Mouse (Mus musculus) stomach, adult 2 months (tissue): Measurements from ENCODE around the gene Vmn2r114. TPM values are rescaled to one million over a fixed set of nuclear protein-coding genes. Genes with fewer than 3 reads are reported as not detected.

Experiments
- polyA plus RNA-seq: library from polyadenylated mRNA; depleted of rRNA; stranded (reverse); fragments of >200 nt; gene quantifications from 2 replicates; pipeline ENCODE4 v1.2.3, GENCODE M21; 2012; rRNA removed

Gene Vmn2r114
- not detected in 2 replicates for polyA plus RNA-seq

GRCm38 (mm10) chr17:23312437-23312836 is at the start of gene Vmn2r114:
TSS of gene Vmn2r114 (minus strand) at chr17:23312537.

GRCm38 (mm10) chr17:23343441-23343840 is 31.1 kb upstream of the Vmn2r114 start, which contains the start of gene Vmn2r115:
TSS of gene Vmn2r115 (plus strand) at chr17:23343741.

Other genes starting within 250 kb of the Vmn2r114 start
- gene Zfp40, start 119.3 kb downstream of the Vmn2r114 start, polyA plus RNA-seq = 0.05 and 0.24 TPM in 2 replicates
- not detected in 2 replicates for gene Vmn2r115, start 31.2 kb upstream of the Vmn2r114 start, polyA plus RNA-seq
- gene Vmn2r116, start 72.1 kb upstream of the Vmn2r114 start, polyA plus RNA-seq = not detected in 2 replicates
- gene Vmn2r117, start 167.2 kb upstream of the Vmn2r114 start, polyA plus RNA-seq = not detected in 2 replicates